Mouse (Mus musculus) adrenal gland, adult 2 months (tissue): ENCODE data around the gene Neurod2. TPM values are rescaled to one million over a fixed set of nuclear protein-coding genes. Genes with fewer than 3 reads are reported as not detected.
A peak's percentile ranks its signal among the peaks of the same experiment; 100 is the strongest.

ENCODE experiments used
- DNase-seq: peaks from one replicate; pipeline ENCODE4 v3.0.0; 2021
- polyA plus RNA-seq: library from polyadenylated mRNA; depleted of rRNA; stranded (reverse); fragments of >200 nt; gene quantifications from 2 replicates; pipeline ENCODE4 v1.2.3, GENCODE M21; 2012
- total RNA-seq, 2 experiments: library from RNA; stranded (reverse); gene quantifications; 2 replicates each; pipeline ENCODE4 v1.2.3; 2021

Neurod2 gene
- total and polyA plus RNA-seq, 3 experiments, result not detected

DNA sequence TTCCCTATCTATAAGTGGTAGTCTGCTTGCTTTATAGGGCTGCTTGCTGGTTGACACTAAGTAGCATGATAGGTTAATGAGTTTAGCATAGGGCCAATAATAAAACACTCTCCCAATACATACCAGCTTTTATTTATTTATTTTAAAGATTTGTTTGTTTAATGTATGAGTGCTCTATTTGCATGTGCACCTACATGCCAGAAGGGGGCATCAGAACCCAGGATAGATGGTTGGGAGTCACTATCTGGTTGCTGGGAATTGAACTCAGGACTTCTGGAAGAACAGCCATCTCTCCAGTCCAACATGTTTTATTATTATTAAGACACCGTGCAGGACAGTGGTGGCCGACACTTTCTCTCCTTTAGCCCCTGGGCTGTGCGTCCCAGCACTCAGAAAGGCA lies 2.7 kb upstream of the Neurod2 start:
- no peak for DNase-seq

DNA sequence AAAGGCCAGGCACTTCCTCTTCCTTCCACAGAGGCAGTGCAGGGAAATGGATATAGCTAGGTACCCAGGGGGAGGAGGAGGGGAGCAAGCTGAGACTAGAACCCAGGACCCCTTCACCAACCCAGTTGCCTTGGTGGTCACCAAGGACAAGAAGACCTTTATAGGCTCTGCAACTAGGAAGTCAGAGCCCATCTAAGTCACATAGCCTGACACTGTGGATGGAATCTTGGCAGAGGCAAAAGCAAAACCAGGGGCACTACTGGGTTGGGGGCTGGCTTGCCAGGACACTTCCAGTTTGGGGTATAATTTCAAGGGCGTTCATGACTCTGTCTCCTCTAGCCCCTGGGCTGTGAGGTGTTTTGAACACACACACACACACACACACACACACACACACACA lies 2.0 kb upstream of the Neurod2 start:
- DNase-seq, result no peak

DNA sequence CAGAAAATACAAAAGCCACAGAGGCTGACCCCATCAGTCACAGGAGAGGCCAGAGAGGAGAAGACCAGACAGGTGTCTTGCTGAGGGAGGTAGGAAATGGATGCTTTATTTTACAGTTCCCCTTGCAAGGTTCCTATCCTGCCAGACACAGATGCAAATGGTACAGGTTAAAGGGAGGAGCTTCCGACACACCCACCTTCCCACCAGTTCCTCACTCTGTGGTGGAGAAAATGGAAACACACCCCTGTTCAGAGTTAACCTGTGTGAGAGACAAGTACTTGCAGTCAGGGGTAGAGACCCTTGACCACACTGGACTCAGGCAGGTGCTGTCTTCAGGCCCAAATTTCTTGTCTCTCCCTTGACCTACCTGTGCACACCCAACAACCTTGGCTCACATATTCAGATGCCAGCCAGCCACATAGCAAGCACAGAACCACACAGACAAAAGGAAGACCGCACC lies 1.3 kb upstream of the Neurod2 start:
- no peak for DNase-seq

DNA sequence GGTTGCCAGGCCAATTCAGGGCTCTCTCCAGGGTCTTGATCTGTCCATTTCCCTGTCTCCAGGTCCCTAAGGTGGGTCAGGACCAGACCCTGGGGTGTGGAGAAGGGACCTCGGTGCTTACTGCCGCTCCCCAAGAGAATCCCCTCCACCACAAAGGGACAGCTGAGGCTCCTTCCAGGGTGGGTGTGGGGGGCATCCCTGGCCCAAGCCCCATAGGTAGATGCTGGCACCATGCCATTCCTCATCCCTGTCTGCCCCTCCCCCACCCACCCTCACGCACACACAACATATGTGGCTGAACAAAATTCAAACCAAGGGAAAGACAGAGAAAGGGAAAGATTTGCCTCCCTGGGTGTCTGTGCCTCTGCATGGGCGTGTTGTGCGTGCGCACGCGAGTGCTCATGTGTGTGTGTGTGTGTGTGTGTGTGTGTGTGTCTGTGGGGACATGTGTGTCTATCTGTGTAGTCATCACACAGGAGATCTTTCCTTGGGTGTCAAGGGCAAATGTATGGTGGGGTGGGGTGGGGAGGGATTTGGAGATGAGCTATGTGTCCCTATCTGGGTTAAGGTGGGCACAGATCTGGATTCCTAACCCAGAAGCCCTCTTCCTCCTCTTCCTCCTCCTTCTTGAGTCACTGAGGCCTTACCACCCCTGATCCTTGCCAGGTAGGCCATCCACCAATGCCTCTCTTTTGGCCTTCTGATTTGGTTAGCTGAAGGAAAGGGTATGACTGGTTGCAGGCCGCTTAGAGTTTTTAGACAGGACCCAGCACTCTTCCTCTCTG lies 704 bp upstream of the Neurod2 start:
- no peak for DNase-seq

DNA sequence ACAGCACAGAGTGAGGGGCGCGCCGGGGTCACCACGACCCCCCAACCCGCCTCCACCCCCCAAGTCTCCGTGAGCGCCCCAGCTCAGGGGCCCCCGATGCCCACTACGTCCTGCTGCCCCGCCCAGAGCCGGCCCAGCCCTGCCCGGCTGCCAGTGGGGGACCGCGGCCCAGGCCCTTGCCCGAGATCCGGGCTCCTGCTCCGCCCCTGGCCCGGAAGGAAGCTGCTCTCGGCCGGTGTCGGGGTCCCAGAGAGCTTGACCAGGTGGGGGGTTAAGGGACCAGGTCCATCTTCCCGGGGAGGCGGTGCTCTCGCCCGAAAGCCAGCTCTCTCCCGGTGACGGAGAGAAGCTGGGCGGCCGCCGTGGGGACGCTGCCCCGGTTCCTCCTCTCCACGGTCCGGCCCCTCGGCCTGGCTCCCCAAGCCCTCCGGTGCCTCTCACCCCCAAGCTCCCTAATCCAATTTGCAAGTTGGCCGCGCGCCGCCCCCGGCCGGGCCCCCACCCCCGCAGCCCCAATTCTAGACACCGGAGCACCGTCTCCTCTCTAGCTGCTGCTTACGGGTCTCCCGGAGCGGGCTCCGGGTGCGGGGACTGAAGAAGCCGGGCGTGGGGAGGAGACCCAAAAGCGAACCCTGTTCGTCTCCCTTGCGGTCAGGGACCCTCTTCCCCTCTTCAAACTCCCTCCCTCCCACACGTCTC lies 928 bp downstream of the Neurod2 start:
- DNase-seq, result peak; percentile 25

DNA sequence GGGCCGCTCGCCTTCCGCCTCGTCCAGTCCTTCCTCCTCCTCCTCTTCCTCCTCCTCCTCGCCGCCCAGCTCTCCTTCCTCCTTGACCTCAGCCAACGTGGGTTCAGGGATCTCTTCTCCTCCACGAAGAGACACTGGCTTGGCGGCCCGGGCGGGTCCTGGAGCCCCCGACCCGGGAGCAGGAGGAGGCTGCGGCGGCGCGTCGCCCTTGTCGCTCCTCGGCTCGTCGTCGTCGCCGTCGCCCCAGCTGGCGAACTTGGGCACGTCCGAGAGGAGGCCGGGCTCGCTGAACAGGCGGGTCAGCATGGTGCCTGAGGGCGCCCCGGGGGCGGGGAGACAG lies 1.4 kb downstream of the Neurod2 start:
- peak; percentile 23 for DNase-seq

DNA sequence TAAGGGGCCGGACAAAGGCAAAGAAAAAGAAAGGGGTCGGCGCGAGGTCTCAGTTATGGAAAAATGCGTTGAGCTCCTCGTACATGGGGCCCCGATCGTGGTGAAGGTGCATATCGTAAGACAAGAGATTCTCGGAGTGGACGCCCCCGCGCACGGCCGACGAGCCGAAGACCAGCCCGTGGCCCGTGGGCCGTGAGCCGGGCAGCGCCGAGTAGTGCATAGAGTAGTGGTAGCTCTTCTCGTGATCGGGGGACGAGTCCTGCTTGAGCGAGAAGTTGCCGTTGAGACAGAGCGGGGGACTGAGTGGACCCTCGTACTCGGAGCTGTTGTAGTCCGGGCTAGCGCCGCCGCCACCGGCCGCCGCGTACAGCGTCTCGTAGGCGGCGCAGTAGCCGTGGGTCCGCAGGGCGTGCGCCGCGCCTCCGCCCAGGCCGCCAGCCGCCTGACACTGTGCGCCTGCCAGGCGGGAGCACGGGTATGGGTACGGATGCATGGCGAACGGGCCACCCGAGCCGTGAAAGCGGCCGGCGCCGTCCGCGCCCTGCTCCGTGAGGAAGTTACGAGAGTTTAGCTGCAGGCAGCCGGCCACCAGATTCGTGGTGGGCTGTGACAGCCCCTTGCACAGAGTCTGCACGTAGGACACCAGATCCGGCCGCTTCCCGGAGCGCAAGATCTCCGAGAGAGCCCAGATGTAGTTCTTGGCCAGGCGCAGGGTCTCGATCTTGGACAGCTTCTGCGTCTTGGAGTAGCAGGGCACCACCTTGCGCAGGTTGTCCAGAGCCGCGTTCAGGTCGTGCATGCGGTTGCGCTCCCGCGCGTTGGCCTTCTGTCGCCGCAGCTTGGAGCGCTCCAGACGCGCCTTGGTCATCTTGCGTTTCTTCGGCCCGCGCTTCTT lies 2.1 kb downstream of the Neurod2 start:
- DNase-seq, result peak; percentile 23

DNA sequence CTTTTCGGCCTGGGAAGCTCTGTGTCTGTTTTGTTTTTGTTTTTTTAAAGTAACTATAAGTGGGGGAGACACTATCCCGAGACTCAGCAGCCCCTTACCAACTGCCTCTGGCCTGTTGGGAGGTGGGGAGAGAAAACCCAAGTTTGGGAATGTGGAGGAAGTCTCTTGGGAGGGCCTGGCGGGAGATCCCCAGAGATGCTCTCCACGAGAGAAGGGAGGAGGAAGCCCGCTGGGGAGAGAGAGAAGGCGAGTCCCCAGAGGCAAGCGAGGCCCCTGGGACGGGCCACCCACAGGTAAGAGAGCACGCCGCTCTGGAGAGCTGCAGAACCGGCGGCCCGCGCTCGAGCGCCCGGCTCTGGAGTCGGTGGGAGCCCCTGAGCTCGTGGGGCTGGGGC lies 2.7 kb downstream of the Neurod2 start:
- no peak for DNase-seq

DNA sequence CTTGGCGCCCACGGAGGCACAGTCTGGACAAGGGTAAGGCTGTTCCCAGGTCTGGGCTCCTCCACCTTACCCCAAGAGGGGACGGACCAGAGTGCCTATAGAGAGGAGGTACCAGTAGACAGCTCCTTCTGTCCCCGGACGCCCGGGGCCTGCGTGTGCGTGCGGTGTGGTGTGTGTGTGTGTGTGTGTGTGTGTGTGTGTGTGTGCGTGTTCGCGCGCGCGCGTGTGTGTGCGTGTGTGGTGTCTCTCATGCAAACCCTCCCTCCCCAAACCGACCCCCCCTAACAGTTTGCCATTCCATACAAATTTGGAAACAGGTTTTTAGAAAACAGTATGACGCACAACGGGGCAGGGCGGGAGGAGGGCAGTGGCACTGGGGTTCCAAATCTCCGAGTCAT lies 3.6 kb downstream of the Neurod2 start:
- no peak for DNase-seq

DNA sequence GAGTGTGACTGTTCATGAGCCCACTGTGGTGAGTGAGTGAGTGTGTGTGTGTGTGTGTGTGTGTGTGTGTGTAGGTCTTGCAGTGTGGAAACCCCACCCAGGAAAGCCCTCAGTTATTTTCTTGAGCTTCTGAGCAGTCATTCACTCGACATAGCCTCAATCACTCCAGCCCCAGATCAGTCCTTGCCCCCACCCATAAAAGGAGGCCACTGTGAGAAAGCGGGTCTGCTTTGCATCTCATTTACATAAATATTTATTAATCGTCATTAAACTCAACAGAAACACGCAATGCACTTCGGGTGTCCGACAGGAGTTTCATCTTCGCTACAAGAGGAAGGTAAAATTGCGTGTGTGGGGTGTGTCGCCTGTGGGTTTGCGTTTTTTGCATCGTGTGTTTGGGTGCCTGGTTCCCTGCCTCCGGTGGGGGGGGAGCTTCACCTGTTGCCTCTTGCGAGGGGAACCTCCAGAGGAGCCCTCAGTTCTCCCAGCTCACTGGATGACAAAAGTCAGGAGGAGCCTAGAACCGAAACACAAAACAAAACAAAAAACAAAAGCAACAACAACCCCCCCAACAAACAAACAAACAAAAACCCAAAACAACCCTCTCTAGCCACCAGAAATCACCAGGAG lies 4.1 kb downstream of the Neurod2 start:
- DNase-seq, result no peak

DNA sequence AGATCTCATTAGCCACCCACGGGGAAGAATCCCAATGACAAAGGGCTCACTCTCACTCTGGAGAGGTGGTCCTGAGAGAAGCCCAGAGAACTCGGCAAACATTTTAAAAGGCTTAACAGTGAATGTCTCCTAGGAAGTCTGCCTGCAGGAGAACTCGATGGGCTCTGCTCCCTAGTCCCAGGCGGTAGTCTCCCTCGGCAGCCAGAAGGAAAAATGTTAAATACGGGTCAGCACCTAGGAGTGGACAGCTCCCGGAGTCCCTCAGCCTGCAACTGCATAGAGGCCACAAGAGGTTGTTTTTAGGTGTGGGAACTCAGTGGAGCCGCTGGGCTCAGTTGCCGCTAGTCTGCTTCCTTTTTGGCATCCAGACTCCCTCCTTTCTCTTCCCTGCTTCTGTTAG lies 5.5 kb downstream of the Neurod2 start:
- DNase-seq, result peak; percentile 43

DNA sequence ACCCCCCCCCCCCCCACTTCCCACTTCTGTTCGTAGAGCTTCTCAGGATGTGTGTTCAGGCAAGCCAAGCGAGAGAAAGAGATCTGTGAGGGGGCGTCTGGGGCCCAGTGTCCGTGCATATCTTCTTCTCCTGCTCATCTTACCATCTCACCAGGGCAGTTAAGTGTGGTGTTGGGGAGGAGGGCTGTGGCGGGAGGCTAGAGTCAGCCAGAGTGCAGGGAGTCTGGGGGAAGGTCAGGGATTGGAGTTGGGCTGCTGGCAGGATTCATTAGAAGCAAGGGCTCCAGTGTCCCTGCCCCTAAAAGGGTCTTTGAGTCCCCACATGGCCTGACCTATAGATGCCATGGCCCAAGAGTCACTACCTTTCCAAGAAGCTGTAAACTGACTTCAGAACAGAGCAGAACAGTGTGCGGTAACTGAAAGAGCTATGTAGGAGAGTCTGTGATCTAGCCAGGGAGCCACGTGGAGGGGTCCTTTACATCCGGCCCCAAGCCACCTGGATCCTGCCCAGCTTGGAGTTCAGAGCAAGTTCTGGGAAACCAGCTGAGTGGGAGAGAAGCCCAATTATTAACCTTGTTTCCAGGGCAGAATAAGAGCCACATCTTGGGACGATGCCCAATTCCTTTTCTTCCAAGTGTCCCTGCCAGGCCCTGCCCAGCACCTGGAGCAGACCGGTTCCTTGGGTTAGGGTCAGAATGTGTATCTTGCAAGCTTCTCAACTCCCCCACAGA lies 6.1 kb downstream of the Neurod2 start:
- no peak for DNase-seq

DNA sequence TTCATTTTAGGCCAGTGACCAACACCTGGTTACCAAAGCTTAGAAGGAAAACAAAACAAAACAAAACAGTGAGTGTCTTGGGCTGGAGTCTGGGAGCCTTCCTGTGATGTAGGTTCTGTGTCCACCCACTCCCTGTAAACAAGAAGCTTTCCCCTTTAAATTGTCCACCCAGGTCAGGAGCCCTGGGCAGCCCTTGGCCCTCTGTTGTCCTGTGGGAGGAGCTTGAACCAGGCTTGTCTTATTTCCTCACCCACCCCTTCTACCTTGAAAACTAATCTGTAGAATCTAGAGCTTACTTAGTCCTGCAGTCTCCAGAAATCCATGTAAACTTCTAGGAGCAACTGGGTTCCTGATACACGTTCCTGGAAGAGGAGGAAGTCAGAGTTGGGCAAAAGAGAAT lies 7.3 kb downstream of the Neurod2 start:
- DNase-seq, result no peak

DNA sequence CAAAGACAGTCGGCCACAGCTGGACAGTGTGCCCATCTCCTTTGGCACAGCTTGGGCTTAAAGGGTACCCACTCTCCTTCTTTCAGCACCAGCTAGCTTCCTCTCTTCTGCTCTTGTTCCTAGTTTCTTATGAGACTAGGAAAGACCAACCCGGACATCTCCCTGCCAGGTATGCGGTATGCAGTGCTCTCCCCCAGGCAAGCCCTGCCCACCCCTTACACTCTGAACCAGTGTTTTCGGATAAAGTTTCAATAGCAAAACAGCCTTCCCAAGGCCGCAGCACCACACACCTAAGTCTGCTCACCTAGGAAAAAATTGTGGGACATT lies 7.8 kb downstream of the Neurod2 start:
- no peak for DNase-seq

DNA sequence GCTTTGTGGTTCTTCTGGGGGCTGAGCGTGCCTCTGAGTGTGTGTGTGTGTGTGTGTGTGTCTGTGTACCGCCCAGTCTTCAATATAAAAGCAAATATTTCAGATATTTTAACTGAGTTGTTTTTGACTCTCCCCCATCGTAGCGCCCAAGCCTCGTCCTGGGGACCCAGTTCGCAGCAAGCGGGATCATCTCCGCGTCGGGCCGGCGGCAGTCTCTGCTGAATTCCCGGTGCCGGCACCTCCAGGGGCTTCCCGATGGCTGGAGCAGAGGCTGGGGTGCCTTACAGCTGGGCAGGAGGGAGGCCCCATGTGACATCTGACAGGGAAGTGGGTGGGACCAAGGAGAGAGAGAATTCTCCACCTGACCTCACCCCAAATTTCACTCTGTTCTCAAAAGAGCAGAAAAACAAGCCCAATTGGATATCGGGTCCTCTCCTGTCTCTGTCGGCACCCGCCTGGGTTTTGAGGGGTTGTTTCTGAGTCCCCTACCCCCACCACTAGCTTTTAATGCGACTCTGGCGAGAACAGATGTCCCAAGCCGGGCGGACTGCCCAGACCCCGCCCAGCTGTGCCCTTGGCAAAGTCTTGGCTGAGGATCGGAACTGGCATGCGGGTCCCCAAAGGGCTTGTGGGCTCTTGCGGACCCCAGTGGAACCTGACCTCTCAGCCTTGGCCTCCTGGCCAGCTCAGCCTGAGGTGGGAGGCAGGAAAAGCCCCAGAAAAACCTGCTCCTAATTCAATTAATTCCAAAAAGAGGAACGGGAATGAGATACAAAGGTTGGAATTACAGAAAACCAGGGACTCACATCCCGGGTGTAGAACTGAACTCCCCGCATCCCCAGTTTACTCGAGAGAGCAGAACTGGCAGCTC lies 8.4 kb downstream of the Neurod2 start:
- peak; percentile 29 for DNase-seq

DNA sequence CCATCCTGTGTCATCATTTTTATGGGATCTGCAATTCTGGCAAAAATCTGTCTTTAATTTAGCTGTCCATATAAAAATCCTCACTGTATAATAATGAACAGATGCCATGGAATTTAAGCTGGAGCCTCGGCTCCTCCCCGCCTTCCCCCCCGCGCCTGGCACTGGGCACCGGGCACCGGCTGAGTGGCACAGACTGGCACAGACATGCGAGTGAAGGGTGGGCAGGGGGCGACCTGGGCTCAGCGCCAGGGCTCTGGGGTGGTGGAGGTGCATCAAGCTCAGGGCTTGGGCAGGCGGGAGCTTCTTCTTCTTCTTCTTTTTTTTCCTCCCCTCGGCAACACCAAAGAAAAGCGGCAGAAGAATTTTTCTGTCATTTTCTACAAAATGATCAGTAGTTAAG lies 9.1 kb downstream of the Neurod2 start:
- DNase-seq, result no peak

DNA sequence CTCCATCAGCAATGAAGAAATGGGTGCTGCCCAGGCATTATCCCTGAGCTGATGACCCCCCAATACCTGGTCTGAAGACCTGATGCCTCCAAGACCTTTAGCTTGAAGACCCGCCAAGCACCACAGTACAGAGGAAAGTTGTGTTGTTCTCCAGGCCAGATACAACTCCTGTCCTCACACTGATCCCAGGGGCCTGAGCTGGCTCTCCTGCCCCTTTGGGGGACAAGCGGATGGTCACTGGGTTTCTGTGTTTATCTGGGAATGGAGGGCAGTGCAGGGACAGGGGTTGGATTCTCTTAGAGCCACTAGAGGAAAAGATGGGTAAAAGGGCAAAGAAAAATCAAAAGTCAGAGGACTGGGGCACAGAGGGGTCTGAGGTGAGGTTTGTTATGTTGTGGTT lies 9.5 kb downstream of the Neurod2 start:
- no peak for DNase-seq

DNA sequence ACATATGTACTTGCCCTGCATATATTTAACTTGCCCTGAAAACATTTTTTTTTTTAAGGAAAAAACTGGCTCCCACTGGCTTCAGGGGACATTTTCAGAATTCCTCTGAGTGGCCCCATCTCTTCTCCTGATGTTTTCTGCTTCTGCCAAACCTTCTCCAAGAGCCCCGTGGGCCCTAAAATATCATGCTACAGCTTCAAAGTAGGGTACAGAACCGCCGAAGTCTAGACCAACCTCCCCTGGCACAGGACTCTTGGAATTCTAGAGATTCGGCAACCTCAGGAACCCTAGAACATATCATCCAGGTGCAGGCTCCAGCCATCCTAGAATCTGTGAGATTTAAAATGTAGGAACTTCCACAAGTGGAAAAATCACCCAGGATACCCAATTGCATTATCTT lies 9.9 kb downstream of the Neurod2 start:
- DNase-seq, result no peak

DNA sequence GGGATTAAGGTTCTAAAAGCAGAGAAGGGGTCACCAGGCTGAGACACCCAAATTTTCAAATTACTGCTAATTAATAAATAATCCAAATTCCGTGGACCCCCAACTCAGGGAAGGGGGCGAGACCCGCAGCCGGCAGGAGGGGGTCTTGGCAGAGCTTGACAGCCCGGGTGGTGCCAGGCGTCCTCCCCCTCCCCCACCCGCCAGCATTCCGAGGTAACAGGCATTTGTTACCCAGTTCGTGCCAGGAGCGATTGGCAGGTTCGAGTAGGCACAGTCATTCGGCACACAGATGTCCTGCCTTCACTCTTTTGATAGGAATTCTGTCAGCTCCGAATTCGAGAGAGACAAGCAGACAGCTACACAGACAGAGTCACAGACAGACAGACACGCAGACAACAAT lies 10.3 kb downstream of the Neurod2 start:
- no peak for DNase-seq

DNA sequence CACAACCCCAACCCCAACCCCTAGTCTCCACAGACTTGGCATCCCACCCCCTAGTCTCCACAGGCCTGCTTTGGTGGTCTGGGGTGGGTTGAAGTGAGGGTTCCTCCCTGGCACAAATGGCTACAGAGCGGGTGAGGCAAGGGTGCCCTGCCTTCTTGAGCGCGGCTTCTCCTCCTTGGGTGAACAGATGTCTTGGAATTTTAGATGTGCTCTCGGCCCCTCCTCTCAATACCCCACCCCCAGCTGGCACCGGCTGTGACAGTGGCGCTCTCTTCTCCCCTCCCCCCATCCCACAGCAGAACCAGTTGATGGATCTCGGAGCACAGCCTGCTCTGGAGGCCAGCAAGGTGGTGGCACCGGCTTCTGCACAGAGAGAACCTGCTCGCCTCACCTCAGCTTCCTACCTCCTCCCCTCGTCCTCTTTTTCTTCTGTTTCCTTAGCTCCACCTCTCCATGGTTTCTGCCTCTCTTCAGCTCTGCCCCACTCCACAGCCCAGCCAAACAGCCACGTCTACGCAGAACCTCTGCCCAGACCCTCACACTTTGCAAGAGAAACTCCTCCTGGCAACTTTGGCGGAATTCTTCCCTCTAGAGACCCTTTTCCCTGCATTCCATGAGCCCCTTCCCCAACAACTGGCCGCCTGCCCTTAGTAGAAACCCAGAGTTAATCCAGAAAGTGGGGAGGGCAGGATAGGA lies 10.9 kb downstream of the Neurod2 start:
- no peak for DNase-seq
